Mouse (Mus musculus) liver, embryonic 14.5 days (tissue): Measurements from ENCODE around the gene Slc35c1.

Experiments used
- CTCF ChIP-seq: IDR thresholded peaks from 2 replicates; pipeline ENCODE4 v1.5.1; 2016; ENCODE audit warnings: antibody characterized with exemption, low read depth, control low read depth
- EP300 ChIP-seq: IDR thresholded peaks from 2 replicates; pipeline ENCODE4 v1.6.1; 2016; ENCODE audit warnings: antibody characterized with exemption, low read depth

- TF ChIP-seq EP300 (no peak), CTCF (no peak)
Observed at GRCm38 (mm10) chr2:92421723-92422387, 38.5 kb downstream of the Slc35c1 start.
